Mouse (Mus musculus): ENCODE data around the gene Dag1.

DNA sequence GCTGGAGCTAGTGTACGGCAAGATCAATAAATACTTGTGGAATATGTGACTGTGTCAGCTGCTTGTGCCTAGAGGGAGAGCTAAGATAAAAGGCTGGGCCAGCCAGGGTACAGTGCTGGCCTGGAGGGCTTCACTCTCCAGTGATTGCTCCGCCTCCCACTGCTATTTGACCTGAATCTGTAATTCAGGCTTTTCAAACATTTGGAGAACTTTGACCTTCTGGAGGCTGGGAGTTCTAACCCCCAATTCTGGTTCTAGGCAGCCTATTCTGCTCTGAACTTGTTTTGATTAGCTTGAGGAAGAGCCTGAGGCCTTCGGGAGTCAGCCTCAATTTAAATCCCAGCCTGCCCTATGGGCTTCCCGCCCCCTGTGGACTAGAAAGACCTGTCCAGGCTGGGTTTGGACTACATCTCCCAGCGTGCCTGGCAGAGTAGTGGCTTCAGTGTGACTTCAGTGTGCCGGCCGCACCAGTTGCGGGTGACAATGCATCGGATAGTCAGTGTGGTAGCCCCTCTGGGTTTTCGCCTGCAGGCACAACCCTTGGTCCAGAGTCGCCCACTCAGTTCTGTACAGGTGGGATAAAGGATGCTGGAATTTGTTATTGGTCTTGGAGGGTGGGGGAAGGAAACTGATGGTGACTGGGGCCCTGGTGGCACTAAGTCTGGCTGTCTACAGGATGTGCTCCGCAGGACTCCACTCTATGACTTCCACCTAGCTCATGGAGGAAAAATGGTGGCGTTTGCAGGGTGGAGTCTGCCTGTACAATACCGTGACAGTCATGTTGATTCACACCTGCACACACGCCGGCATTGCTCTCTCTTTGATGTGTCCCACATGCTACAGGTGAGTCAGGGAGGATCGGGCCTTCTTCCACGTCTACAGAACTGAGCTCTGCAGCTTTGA is 32.9 kb upstream of the Dag1 start, which contains the start of gene Amt:
- TF ChIP-seq CTCF (IDR thresholded peaks at IDR 0.05; ENCODE audit: control insufficient read depth, insufficient read depth, insufficient replicate concordance, low read depth, low read length), result no peak
- no peak for TF ChIP-seq POLR2A (IDR thresholded peaks at IDR 0.05; ENCODE audit: control insufficient read depth, low read depth, low read length)

Measured in testis, adult 2 months (tissue).